Mouse (Mus musculus): Measurements from ENCODE around the gene Cmtr2.

- TF ChIP-seq POLR2A (IDR thresholded peaks at IDR 0.05; ENCODE audit: insufficient read depth, low read length) (no peak), CTCF (IDR thresholded peaks at IDR 0.05; ENCODE audit: low read depth, low read length) (no peak), EP300 (IDR thresholded peaks at IDR 0.05; ENCODE audit: insufficient read depth, low read depth, low read length) (no peak)
These were observed 2.2 kb downstream of the Cmtr2 start for GRCm38 (mm10) chr8:110217681-110218131.

Measured in ES-Bruce4 (cell line).